Mouse (Mus musculus) regulatory T cell (primary cell): Measurements from ENCODE around the gene Dlx2.

Experiments
- in situ Hi-C: fragments of 300-600 bp; cut with MboI, MseI; formaldehyde crosslinking; loops from one replicate; pipeline ENCODE4 v1.15.1; 2025; ENCODE audit warnings: high pct_unique_total_duplicates

Gene Dlx2

GRCm38 (mm10) chr2:71540611-71541417, 5.7 kb downstream of the Dlx2 start:
- in situ Hi-C loops = loop anchor here (5.0 kb wide), 1 partner anchor 89 kb away; the partner anchor contains the start of gene Metap1d

GRCm38 (mm10) chr2:71534242-71535052, 12.1 kb downstream of the Dlx2 start:
- in situ Hi-C loops = no loop called here

- in situ Hi-C loops = no loop called here
Measured at GRCm38 (mm10) chr2:71533094-71533493, 13.5 kb downstream of the Dlx2 start.

GRCm38 (mm10) chr2:71531990-71532970, 14.3 kb downstream of the Dlx2 start:
- in situ Hi-C loops = no loop called here

- in situ Hi-C loops = no loop called here
Measured at GRCm38 (mm10) chr2:71531124-71531590, 15.4 kb downstream of the Dlx2 start.

- in situ Hi-C loops = no loop called here
Measured at GRCm38 (mm10) chr2:71530391-71531123, 16.0 kb downstream of the Dlx2 start.

GRCm38 (mm10) chr2:71529511-71530351, 16.8 kb downstream of the Dlx2 start:
- in situ Hi-C loops = no loop called here

GRCm38 (mm10) chr2:71528714-71529510, 17.6 kb downstream of the Dlx2 start:
- in situ Hi-C loops = no loop called here

- in situ Hi-C loops = no loop called here
Measured at GRCm38 (mm10) chr2:71528014-71528713, 18.4 kb downstream of the Dlx2 start, which contains the start of gene Dlx1. TSS of gene Dlx1 (plus strand) at chr2:71528113.

- in situ Hi-C loops = no loop called here
Measured at GRCm38 (mm10) chr2:71527323-71528013, 19.1 kb downstream of the Dlx2 start.

GRCm38 (mm10) chr2:71526595-71527322, 19.8 kb downstream of the Dlx2 start:
- in situ Hi-C loops = no loop called here

- in situ Hi-C loops = no loop called here
Measured at GRCm38 (mm10) chr2:71524763-71525162, 21.8 kb downstream of the Dlx2 start.

GRCm38 (mm10) chr2:71523431-71523830, 23.1 kb downstream of the Dlx2 start:
- in situ Hi-C loops = no loop called here

GRCm38 (mm10) chr2:71522871-71523270, 23.7 kb downstream of the Dlx2 start:
- in situ Hi-C loops = no loop called here

GRCm38 (mm10) chr2:71517466-71518099, 29.0 kb downstream of the Dlx2 start:
- in situ Hi-C loops = no loop called here

- in situ Hi-C loops = no loop called here
Measured at GRCm38 (mm10) chr2:71516995-71517394, 29.6 kb downstream of the Dlx2 start.
